Mouse (Mus musculus) ES-E14 (cell line): Measurements from ENCODE around the gene Abca9. TPM values are rescaled to one million over a fixed set of nuclear protein-coding genes. Genes with fewer than 3 reads are reported as not detected.

Experiments
- DNase-seq: peaks from one replicate; pipeline ENCODE4 v3.0.0-alpha.2; 2013; ENCODE audit warnings: low read depth, low spot score
- H3K27ac ChIP-seq: 2 replicates; pipeline ENCODE4 v1.5.1; 2012; ENCODE audit warnings: low read depth, mild to moderate bottlenecking, low read length, moderate library complexity, mixed read lengths; ENCODE audit not compliant: poor library complexity, insufficient read depth, severe bottlenecking
- H3K36me3 ChIP-seq: 2 replicates; pipeline ENCODE4 v1.6.1; 2012; ENCODE audit warnings: mild to moderate bottlenecking, low read length, moderate library complexity, mixed read lengths; ENCODE audit not compliant: control insufficient read depth, poor library complexity, insufficient read depth, severe bottlenecking
- H3K4me1 ChIP-seq, 2 experiments: fragments of 150-350 bp in 1 of 2; sonication (generic) in 1 of 2; 2 replicates each; pipeline ENCODE4 v1.6.1; 2012; ENCODE audit warnings: low read length in 2 of 2, mild to moderate bottlenecking in 1 of 2, mixed read lengths in 1 of 2; ENCODE audit not compliant: control insufficient read depth in 2 of 2, insufficient read depth in 2 of 2, poor library complexity in 1 of 2
- H3K4me3 ChIP-seq, 2 experiments: fragments of 150-350 bp in 1 of 2; sonication (generic) in 1 of 2; 2 replicates each; pipeline ENCODE4 v1.5.1; 2012; ENCODE audit warnings: low read length in 2 of 2, low read depth in 1 of 2, mild to moderate bottlenecking in 1 of 2, mixed read lengths in 1 of 2; ENCODE audit not compliant: insufficient read depth in 1 of 2, poor library complexity in 1 of 2, severe bottlenecking in 1 of 2
- H3K9ac ChIP-seq: 2 replicates; pipeline ENCODE4 v1.6.1; 2012; ENCODE audit warnings: low read depth, mild to moderate bottlenecking, low read length, mixed read lengths; ENCODE audit not compliant: poor library complexity, insufficient read depth, severe bottlenecking
- H3K9me3 ChIP-seq: fragments of 150-350 bp; sonication (generic); 2 replicates; pipeline ENCODE4 v1.6.1; 2012; ENCODE audit warnings: low read depth, mild to moderate bottlenecking, low read length; ENCODE audit not compliant: control insufficient read depth, insufficient read depth
- CHD2 ChIP-seq: IDR thresholded peaks from 2 replicates; pipeline ENCODE4 v1.6.1; 2014; ENCODE audit warnings: mild to moderate bottlenecking, low read depth, low read length, inconsistent platforms
- HCFC1 ChIP-seq: IDR thresholded peaks from 2 replicates; pipeline ENCODE4 v1.6.1; 2012; ENCODE audit warnings: low read length, inconsistent platforms, borderline replicate concordance; ENCODE audit not compliant: insufficient read depth
- MAFK ChIP-seq: IDR thresholded peaks from 2 replicates; pipeline ENCODE4 v1.6.1; 2014; ENCODE audit warnings: mild to moderate bottlenecking, low read depth, low read length, inconsistent platforms; ENCODE audit not compliant: insufficient read depth
- ZC3H11A ChIP-seq: IDR thresholded peaks from 2 replicates; pipeline ENCODE4 v1.6.1; 2012; ENCODE audit warnings: low read depth, mild to moderate bottlenecking, inconsistent platforms, low read length, borderline replicate concordance
- ZNF384 ChIP-seq: IDR thresholded peaks from 2 replicates; pipeline ENCODE4 v1.6.1; 2012; ENCODE audit warnings: low read depth, low read length, inconsistent platforms
- in situ Hi-C, 2 experiments: fragments of 600-800 bp; cut with MboI; formaldehyde crosslinking; loops; one replicate each; pipeline ENCODE4 v1.15.1; 2025; ENCODE audit warnings: low sequenced_read_pairs in 2 of 2, inconsistent platforms in 1 of 2; ENCODE audit not compliant: unreplicated experiment in 2 of 2
- total RNA-seq: library from RNA; depleted of rRNA; stranded (reverse); fragments of 300-350 nt; gene quantifications from 2 replicates; pipeline ENCODE4 v1.2.3, GENCODE M21; 2012

Gene Abca9
- total RNA-seq, 1 experiment: 0.09 TPM

DNA sequence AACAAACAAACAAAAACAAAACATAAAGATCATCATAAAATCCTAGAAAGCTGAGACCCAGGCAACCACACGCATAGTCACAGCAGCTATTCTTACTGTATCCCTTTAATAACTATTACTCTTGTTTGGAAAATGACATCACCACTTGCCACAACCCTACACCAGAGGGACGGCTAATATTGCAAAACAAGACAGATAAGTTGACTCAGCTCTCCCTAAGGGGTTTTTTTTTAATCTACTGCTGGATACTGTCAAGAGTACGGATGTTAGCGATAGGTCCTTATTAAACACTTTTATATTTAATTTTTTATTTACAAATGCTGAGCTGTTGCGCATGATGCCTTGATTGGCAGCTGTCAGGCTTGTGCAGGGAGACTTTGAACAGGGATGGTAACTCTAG, 37.2 kb downstream of the Abca9 start:
- Histone ChIP-seq H3K4me1 (no peaks in the 10 kb centered on the region), H3K36me3 (no peaks in the 10 kb centered on the region), H3K4me3 (no peak overlapping the region), H3K9ac (no peak overlapping the region), H3K9me3 (no peaks in the 10 kb centered on the region), H3K27ac (no peak overlapping the region)
- TF ChIP-seq HCFC1 (no peak), ZNF384 (no peak)
- no peak for DNase-seq
- in situ Hi-C loops: no loop called here

DNA sequence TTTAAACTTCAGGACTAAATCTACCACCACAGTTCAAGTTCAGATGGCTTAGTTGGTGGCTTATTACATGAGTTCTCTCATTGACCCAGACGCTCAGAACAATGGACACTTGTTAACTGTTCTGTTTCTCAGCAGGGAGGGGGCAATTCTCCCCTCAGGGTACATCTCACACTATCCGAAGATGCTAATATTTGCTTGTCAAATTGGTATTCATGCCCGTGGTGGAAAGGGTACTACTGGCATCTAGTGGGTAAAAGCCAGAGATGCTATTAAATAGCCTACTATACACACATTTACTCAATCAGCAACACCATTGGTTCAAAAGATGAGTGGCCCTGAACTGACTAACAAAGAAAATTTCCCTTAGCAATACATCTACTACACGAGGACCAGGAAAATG, 56.9 kb downstream of the Abca9 start:
- H3K4me3 ChIP-seq: no peak overlapping the region
- no peaks in the 10 kb centered on the region for H3K36me3 ChIP-seq
- no peak overlapping the region for H3K9ac ChIP-seq
- H3K9me3 ChIP-seq: no peaks in the 10 kb centered on the region
- in situ Hi-C loops: no loop called here
- no peak overlapping the region for H3K27ac ChIP-seq
- DNase-seq: no peak
- no peak for TF ChIP-seq MAFK
- no peak for TF ChIP-seq ZC3H11A
- TF ChIP-seq CHD2: no peak
- H3K4me1 ChIP-seq: no peaks in the 10 kb centered on the region

DNA sequence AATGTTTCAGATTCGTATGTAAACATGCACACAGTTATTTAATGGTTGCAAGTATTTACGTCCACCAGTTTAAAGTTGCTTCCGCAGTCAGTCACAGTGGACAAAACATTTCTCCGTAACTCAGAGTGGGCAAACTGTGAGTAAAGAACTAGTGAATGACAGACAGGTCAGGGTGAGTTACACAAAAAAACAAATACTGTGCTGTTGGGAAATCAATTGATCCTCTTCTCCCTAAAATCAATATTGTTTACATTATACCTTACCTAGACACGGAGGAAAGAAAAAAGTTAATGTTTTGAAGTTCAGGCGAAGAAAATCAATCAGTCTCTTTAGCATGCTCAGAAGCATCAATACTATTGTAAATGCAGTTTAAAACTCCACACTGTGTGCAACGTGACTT, 66.6 kb downstream of the Abca9 start:
- TF ChIP-seq HCFC1 (no peak), CHD2 (no peak), ZNF384 (no peak), MAFK (no peak), ZC3H11A (no peak)

GRCm38 (mm10) chr11:110098901-110099300, 69.1 kb downstream of the Abca9 start:
- no peak overlapping the region for H3K27ac ChIP-seq
- DNase-seq: no peak
- no peak overlapping the region for H3K4me3 ChIP-seq
- H3K4me1 ChIP-seq: no peaks in the 10 kb centered on the region
- H3K36me3 ChIP-seq: no peaks in the 10 kb centered on the region
- H3K9ac ChIP-seq: no peak overlapping the region
- in situ Hi-C loops: no loop called here
- H3K9me3 ChIP-seq: no peaks in the 10 kb centered on the region
- TF ChIP-seq CHD2 (no peak), HCFC1 (no peak), MAFK (no peak), ZC3H11A (no peak), ZNF384 (no peak)

More for the DNA sequence above, 66.6 kb downstream of the Abca9 start:
- Histone ChIP-seq H3K27ac (no peak overlapping the region), H3K4me1 (no peaks in the 10 kb centered on the region), H3K9ac (no peak overlapping the region), H3K9me3 (no peaks in the 10 kb centered on the region), H3K36me3 (no peaks in the 10 kb centered on the region), H3K4me3 (no peak overlapping the region)
- in situ Hi-C loops: no loop called here
- no peak for DNase-seq

- no peak overlapping the region for H3K9ac ChIP-seq
- H3K36me3 ChIP-seq: no peaks in the 10 kb centered on the region
- DNase-seq: no peak
- H3K27ac ChIP-seq: no peak overlapping the region
- H3K4me1 ChIP-seq: no peaks in the 10 kb centered on the region
- H3K4me3 ChIP-seq: no peak overlapping the region
- H3K9me3 ChIP-seq: no peaks in the 10 kb centered on the region
- TF ChIP-seq ZNF384 (no peak), CHD2 (no peak), MAFK (no peak), ZC3H11A (no peak), HCFC1 (no peak)
- in situ Hi-C loops: no loop called here
These were observed 70.5 kb downstream of the Abca9 start for GRCm38 (mm10) chr11:110097465-110097864.
